Mouse (Mus musculus) ES-Bruce4 (cell line): ENCODE results near the gene Mlxipl. TPM values are rescaled to one million over a fixed set of nuclear protein-coding genes. Genes with fewer than 3 reads are reported as not detected.

Source experiments
- H3K27ac ChIP-seq: 2 replicates; pipeline ENCODE4 v1.5.1; 2012; ENCODE audit warnings: low read length, inconsistent platforms; ENCODE audit not compliant: insufficient read depth
- H3K27me3 ChIP-seq: 2 replicates; pipeline ENCODE4 v1.6.1; 2012; ENCODE audit warnings: mild to moderate bottlenecking, low read length, inconsistent platforms; ENCODE audit not compliant: control insufficient read depth, poor library complexity, insufficient read depth, severe bottlenecking
- H3K36me3 ChIP-seq: 2 replicates; pipeline ENCODE4 v1.6.1; 2012; ENCODE audit warnings: inconsistent platforms, mild to moderate bottlenecking, low read length, moderate library complexity; ENCODE audit not compliant: control insufficient read depth, poor library complexity, insufficient read depth, severe bottlenecking
- H3K4me1 ChIP-seq: one replicate; pipeline ENCODE4 v1.8.1; 2011; ENCODE audit warnings: low read length; ENCODE audit not compliant: control insufficient read depth, insufficient read depth
- H3K4me3 ChIP-seq: 2 replicates; pipeline ENCODE4 v1.5.1; 2011; ENCODE audit warnings: low read depth, mild to moderate bottlenecking, low read length
- H3K9ac ChIP-seq: 2 replicates; pipeline ENCODE4 v1.6.1; 2012; ENCODE audit warnings: low read depth, mild to moderate bottlenecking, inconsistent platforms; ENCODE audit not compliant: poor library complexity, severe bottlenecking
- H3K9me3 ChIP-seq: replicated peaks from 2 replicates; pipeline ENCODE4 v1.6.1; 2012; ENCODE audit warnings: mild to moderate bottlenecking, low read length, inconsistent platforms; ENCODE audit not compliant: control insufficient read depth, poor library complexity, insufficient read depth, severe bottlenecking
- CTCF ChIP-seq: IDR thresholded peaks from one replicate; pipeline ENCODE4 v1.8.1; 2011; ENCODE audit warnings: low read depth, low read length
- EP300 ChIP-seq: IDR thresholded peaks from 2 replicates; pipeline ENCODE4 v1.6.1; 2011; ENCODE audit warnings: low read depth, low read length; ENCODE audit not compliant: insufficient read depth
- POLR2A ChIP-seq: IDR thresholded peaks from one replicate; pipeline ENCODE4 v1.8.1; 2011; ENCODE audit warnings: low read length; ENCODE audit not compliant: insufficient read depth
- polyA plus RNA-seq: library from polyadenylated mRNA; stranded (reverse); fragments of >200 nt; gene quantifications from 2 replicates; pipeline ENCODE4 v1.2.4, GENCODE M21; 2011; ENCODE audit warnings: low read depth; ENCODE audit not compliant: missing spikeins, insufficient read depth, insufficient read length

Mlxipl gene
- polyA plus RNA-seq, 1 experiment = 3.8 TPM

GRCm38 (mm10) chr5:135161221-135161620, 71.5 kb downstream of the Mlxipl start:
- no peaks in the 10 kb centered on the region for H3K9me3 ChIP-seq
- no peaks in the 10 kb centered on the region for H3K4me1 ChIP-seq
- TF ChIP-seq EP300 = no peak
- no peak overlapping the region for H3K27ac ChIP-seq
- no peak overlapping the region for H3K9ac ChIP-seq
- H3K4me3 ChIP-seq = no peak overlapping the region
- H3K27me3 ChIP-seq = no peaks in the 10 kb centered on the region
- H3K36me3 ChIP-seq = peaks cover 39% of the 10 kb centered on the region

GRCm38 (mm10) chr5:135161650-135162049, 72.0 kb downstream of the Mlxipl start:
- H3K36me3 ChIP-seq = peaks cover 35% of the 10 kb centered on the region
- no peaks in the 10 kb centered on the region for H3K9me3 ChIP-seq
- no peak overlapping the region for H3K4me3 ChIP-seq
- no peaks in the 10 kb centered on the region for H3K4me1 ChIP-seq
- H3K9ac ChIP-seq = no peak overlapping the region
- TF ChIP-seq EP300 (no peak), POLR2A (no peak), CTCF (no peak)
- no peak overlapping the region for H3K27ac ChIP-seq
- H3K27me3 ChIP-seq = no peaks in the 10 kb centered on the region

- Histone ChIP-seq H3K36me3 (peaks cover 31% of the 10 kb centered on the region), H3K9me3 (no peaks in the 10 kb centered on the region), H3K4me1 (no peaks in the 10 kb centered on the region), H3K9ac (no peak overlapping the region), H3K27ac (no peak overlapping the region), H3K4me3 (no peak overlapping the region), H3K27me3 (no peaks in the 10 kb centered on the region)
- TF ChIP-seq EP300 = no peak
- TF ChIP-seq POLR2A = no peak
- TF ChIP-seq CTCF = no peak
These were observed 72.7 kb downstream of the Mlxipl start for GRCm38 (mm10) chr5:135162361-135162760.

GRCm38 (mm10) chr5:135162821-135163220, 73.1 kb downstream of the Mlxipl start:
- Histone ChIP-seq H3K9me3 (no peaks in the 10 kb centered on the region), H3K36me3 (peaks cover 29% of the 10 kb centered on the region), H3K27ac (no peak overlapping the region), H3K9ac (no peak overlapping the region), H3K4me1 (no peaks in the 10 kb centered on the region), H3K4me3 (no peak overlapping the region), H3K27me3 (no peaks in the 10 kb centered on the region)
- TF ChIP-seq POLR2A = no peak
- TF ChIP-seq CTCF = no peak
- TF ChIP-seq EP300 = no peak

- Histone ChIP-seq H3K36me3 (peaks cover 7% of the 10 kb centered on the region), H3K9ac (no peak overlapping the region), H3K4me3 (no peak overlapping the region), H3K4me1 (no peaks in the 10 kb centered on the region), H3K27me3 (no peaks in the 10 kb centered on the region), H3K9me3 (no peaks in the 10 kb centered on the region), H3K27ac (no peak overlapping the region; the same call in 1 of the 2 replicates)
- TF ChIP-seq EP300 (no peak), POLR2A (no peak), CTCF (no peak)
These were observed 77.2 kb downstream of the Mlxipl start for GRCm38 (mm10) chr5:135166909-135167308.

- no peaks in the 10 kb centered on the region for H3K4me1 ChIP-seq
- H3K9ac ChIP-seq = peak overlapping the region; percentile 83
- peaks cover 7% of the 10 kb centered on the region for H3K36me3 ChIP-seq
- TF ChIP-seq EP300 (no peak), CTCF (no peak), POLR2A (no peak)
- H3K9me3 ChIP-seq = no peaks in the 10 kb centered on the region
- H3K4me3 ChIP-seq = no peak overlapping the region
- no peaks in the 10 kb centered on the region for H3K27me3 ChIP-seq
- no peak overlapping the region for H3K27ac ChIP-seq
These were observed 77.8 kb downstream of the Mlxipl start for GRCm38 (mm10) chr5:135167469-135167868.
